Mouse (Mus musculus): ENCODE measurements around the gene Irf2.

GRCm38 (mm10) chr8:46732381-46732915, 7.1 kb upstream of the Irf2 start:
- TF ChIP-seq CTCF (IDR thresholded peaks at IDR 0.05; ENCODE audit: low read depth) (no peak), EP300 (optimal IDR thresholded peaks at IDR 0.05) (no peak)
